Mouse (Mus musculus): Measurements from ENCODE around the gene Ptpre.

- TF ChIP-seq CTCF (IDR thresholded peaks at IDR 0.05; ENCODE audit: low read depth), result no peak
- TF ChIP-seq EP300 (optimal IDR thresholded peaks at IDR 0.05), result no peak
Measured at GRCm38 (mm10) chr7:135659314-135659935, 122.1 kb downstream of the Ptpre start.

All from stomach, postnatal 0 days (tissue).